Mouse (Mus musculus) myocyte (in vitro differentiated cells): Measurements from ENCODE around the gene Palm3. TPM values are rescaled to one million over a fixed set of nuclear protein-coding genes. Genes with fewer than 3 reads are reported as not detected.

Experiments
- H3K27me3 ChIP-seq: one replicate; pipeline ENCODE4 v1.6.1; 2011; ENCODE audit not compliant: control insufficient read depth, insufficient read depth, insufficient read length
- H3K36me3 ChIP-seq: one replicate; pipeline ENCODE4 v1.6.1; 2011; ENCODE audit not compliant: control insufficient read depth, insufficient read depth
- H3K4me2 ChIP-seq: one replicate; pipeline ENCODE4 v1.6.1; 2011; ENCODE audit warnings: low read depth, control low read depth
- H3K4me3 ChIP-seq: one replicate; pipeline ENCODE4 v1.5.1; 2011; ENCODE audit warnings: mild to moderate bottlenecking, control low read depth, moderate library complexity
- H3K79me2 ChIP-seq: one replicate; pipeline ENCODE4 v1.6.1; 2011; ENCODE audit not compliant: control insufficient read depth, insufficient read depth
- H3ac ChIP-seq: one replicate; pipeline ENCODE4 v1.6.1; 2011; ENCODE audit not compliant: control insufficient read depth, insufficient read length
- CEBPB ChIP-seq: IDR thresholded peaks from 2 replicates; pipeline ENCODE4 v1.6.1; 2011; ENCODE audit warnings: mild to moderate bottlenecking, moderate library complexity; ENCODE audit not compliant: poor library complexity, insufficient read depth, severe bottlenecking
- E2F4 ChIP-seq: IDR thresholded peaks from one replicate; pipeline ENCODE4 v1.6.1; 2011; ENCODE audit warnings: mild to moderate bottlenecking, control low read depth, moderate library complexity; ENCODE audit not compliant: insufficient read depth
- MAX ChIP-seq: IDR thresholded peaks from one replicate; pipeline ENCODE4 v1.6.1; 2011; ENCODE audit warnings: low read depth, mild to moderate bottlenecking, control low read depth
- MYOD1 ChIP-seq, 3 experiments: IDR thresholded peaks; one replicate each; pipeline ENCODE4 v1.6.1; 2011; ENCODE audit warnings: control low read depth in 2 of 3, low read depth in 2 of 3, mild to moderate bottlenecking in 2 of 3, moderate library complexity in 1 of 3; ENCODE audit not compliant: insufficient read length in 2 of 3, control insufficient read depth in 1 of 3
- MYOG ChIP-seq, 3 experiments: IDR thresholded peaks; one replicate each; pipeline ENCODE4 v1.6.1; 2011; ENCODE audit warnings: control low read depth in 2 of 3, low read depth in 2 of 3, mild to moderate bottlenecking in 2 of 3; ENCODE audit not compliant: insufficient read length in 2 of 3, control insufficient read depth in 1 of 3, insufficient read depth in 1 of 3
- POLR2A ChIP-seq: IDR thresholded peaks from one replicate; pipeline ENCODE4 v1.6.1; 2011; ENCODE audit warnings: low read depth, mild to moderate bottlenecking, control low read depth, moderate library complexity; ENCODE audit not compliant: insufficient read length
- POLR2AphosphoS2 ChIP-seq: IDR thresholded peaks from one replicate; pipeline ENCODE4 v1.6.1; 2011; ENCODE audit warnings: low read depth, control low read depth; ENCODE audit not compliant: insufficient read length
- REST ChIP-seq: IDR thresholded peaks from one replicate; pipeline ENCODE4 v1.6.1; 2011; ENCODE audit warnings: mild to moderate bottlenecking, control low read depth, moderate library complexity; ENCODE audit not compliant: insufficient read depth, insufficient read length
- SRF ChIP-seq: IDR thresholded peaks from one replicate; pipeline ENCODE4 v1.6.1; 2011; ENCODE audit warnings: low read depth; ENCODE audit not compliant: control insufficient read depth, insufficient read length
- TCF12 ChIP-seq: IDR thresholded peaks from one replicate; pipeline ENCODE4 v1.6.1; 2011; ENCODE audit warnings: mild to moderate bottlenecking, control low read depth; ENCODE audit not compliant: poor library complexity, insufficient read depth, severe bottlenecking
- TCF3 ChIP-seq: IDR thresholded peaks from one replicate; pipeline ENCODE4 v1.6.1; 2011; ENCODE audit warnings: low read depth, control low read depth; ENCODE audit not compliant: insufficient read length
- USF1 ChIP-seq: IDR thresholded peaks from one replicate; pipeline ENCODE4 v1.6.1; 2011; ENCODE audit warnings: low read depth, mild to moderate bottlenecking, control low read depth, moderate library complexity
- polyA plus RNA-seq: library from polyadenylated mRNA; unstranded; fragments of >200 nt; fragmentation: generic; extraction: Trizol; gene quantifications from one replicate; pipeline ENCODE4 v1.2.1, GENCODE M21; 2012; ENCODE audit warnings: missing spikeins

Gene Palm3
- polyA plus RNA-seq, 1 experiment: 4.9 TPM

- Histone ChIP-seq H3K27me3 (no peaks in the 10 kb centered on the region), H3K36me3 (no peaks in the 10 kb centered on the region), H3K4me3 (peak within 1 kb of the TSS; percentile 41), H3K79me2 (peaks cover 29% of the 10 kb centered on the region), H3K4me2 (peak within 1 kb of the TSS; percentile 95), H3ac (peak within 1 kb of the TSS; percentile 9)
- TF ChIP-seq E2F4: peak; percentile 85
- no peak for TF ChIP-seq REST
- peak; percentile 98 for TF ChIP-seq SRF
- TF ChIP-seq POLR2A: peak; percentile 80
- 0 out of 2 replicates have a peak, but pooled peaks have one; percentile 10 for TF ChIP-seq CEBPB
- no peak for TF ChIP-seq MAX
- no peak for TF ChIP-seq TCF3
- TF ChIP-seq TCF12: no peak
- no peak for TF ChIP-seq USF1
- TF ChIP-seq MYOD1 (IDR thresholded peaks at IDR 0.05; ENCODE audit: control insufficient read depth in 1 of 3, insufficient read length in 2 of 3, low read depth in 2 of 3): no peak
- peak; percentile 66 for TF ChIP-seq POLR2AphosphoS2
- TF ChIP-seq MYOG (IDR thresholded peaks at IDR 0.05; ENCODE audit: control insufficient read depth in 1 of 3, insufficient read depth in 1 of 3, insufficient read length in 2 of 3, low read depth in 2 of 3): peak in 2 of 3 experiments; percentile 10 to 20
Measured at GRCm38 (mm10) chr8:84066291-84066930, 45.1 kb downstream of the Palm3 start, which contains the start of gene Rfx1. Rfx1 (plus strand) TSS chr8:84066834.

DNA sequence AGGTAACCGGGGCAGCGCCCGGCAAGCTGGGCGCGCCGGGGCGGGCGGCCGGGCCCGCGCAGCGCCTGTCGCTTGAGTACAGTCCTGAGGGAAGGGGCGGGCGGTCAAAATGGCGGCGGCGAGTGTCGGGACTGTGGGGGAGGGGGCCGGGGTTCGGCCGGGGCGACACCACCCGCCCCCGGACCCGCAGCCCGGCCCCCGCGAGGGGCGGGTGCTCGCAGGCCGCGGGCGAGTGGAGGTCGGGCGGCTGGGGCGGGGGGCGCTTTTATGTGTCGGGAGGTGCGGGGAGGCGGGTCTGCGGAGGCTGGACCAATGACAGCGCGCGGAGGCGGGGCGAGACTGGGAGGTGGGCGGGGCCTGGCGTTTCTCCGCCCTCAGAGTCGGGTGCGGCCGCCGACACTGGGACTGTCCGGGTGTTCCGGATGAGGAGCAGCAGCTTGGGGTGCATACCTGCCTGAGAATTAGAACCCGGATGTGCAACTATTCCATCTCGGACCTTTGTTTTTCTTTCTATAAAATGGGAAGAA lies 45.8 kb downstream of the Palm3 start:
- Histone ChIP-seq H3K27me3 (no peaks in the 10 kb centered on the region), H3ac (peak overlapping the region; percentile 9), H3K4me2 (peak overlapping the region; percentile 95), H3K4me3 (peak overlapping the region; percentile 41), H3K36me3 (no peaks in the 10 kb centered on the region), H3K79me2 (peaks cover 29% of the 10 kb centered on the region)
- TF ChIP-seq MAX (no peak), MYOD1 (IDR thresholded peaks at IDR 0.05; ENCODE audit: control insufficient read depth in 1 of 3, insufficient read length in 2 of 3, low read depth in 2 of 3) (no peak), POLR2A (peak; percentile 68), SRF (peak; percentile 14), E2F4 (no peak), POLR2AphosphoS2 (peak; percentile 64), CEBPB (no peak), TCF3 (no peak), MYOG (IDR thresholded peaks at IDR 0.05; ENCODE audit: control insufficient read depth in 1 of 3, insufficient read depth in 1 of 3, insufficient read length in 2 of 3, low read depth in 2 of 3) (no peak)

GRCm38 (mm10) chr8:84067911-84068310 lies 46.6 kb downstream of the Palm3 start:
- peak overlapping the region; percentile 95 for H3K4me2 ChIP-seq

DNA sequence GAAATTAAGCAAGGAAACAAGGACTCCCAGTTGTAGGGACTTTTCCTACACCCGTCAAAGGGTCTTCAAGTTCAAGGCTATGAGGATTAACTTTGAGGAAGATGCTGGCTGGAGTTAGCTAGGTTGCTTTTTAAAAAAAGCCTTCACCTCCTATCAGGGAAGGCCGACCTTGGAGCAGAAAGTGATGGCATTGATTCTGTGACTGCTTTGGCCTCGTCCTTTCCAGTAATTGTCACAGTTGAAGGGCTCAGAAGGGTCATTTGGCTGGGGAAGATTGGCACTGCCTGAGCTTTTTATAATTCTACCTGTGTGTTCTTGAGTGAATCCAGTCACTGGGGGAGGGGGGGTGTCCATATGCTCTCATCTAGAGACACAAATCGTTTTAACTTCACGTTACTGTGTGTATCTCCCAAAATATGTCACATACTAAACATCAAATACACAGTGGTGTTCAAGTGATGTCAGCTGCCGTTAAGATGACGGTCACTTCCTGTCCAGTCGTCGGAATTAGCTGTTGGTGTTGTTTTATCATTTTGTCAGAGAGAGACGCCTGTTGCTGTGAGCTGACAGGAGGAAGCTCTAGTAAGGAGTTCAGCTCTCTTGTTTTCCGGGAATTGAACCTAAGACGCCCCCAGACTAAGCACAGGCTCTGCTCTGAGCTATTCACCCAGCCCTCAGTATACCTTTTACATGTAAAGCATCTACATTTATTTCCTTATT lies 47.2 kb downstream of the Palm3 start:
- no peak overlapping the region for H3K4me3 ChIP-seq
- H3K4me2 ChIP-seq: no peak overlapping the region
- no peak overlapping the region for H3ac ChIP-seq
- TF ChIP-seq USF1 (no peak), POLR2A (no peak), MAX (no peak), CEBPB (no peak), TCF12 (no peak), MYOD1 (IDR thresholded peaks at IDR 0.05; ENCODE audit: control insufficient read depth in 1 of 3, insufficient read length in 2 of 3, low read depth in 2 of 3) (no peak), MYOG (IDR thresholded peaks at IDR 0.05; ENCODE audit: control insufficient read depth in 1 of 3, insufficient read depth in 1 of 3, insufficient read length in 2 of 3, low read depth in 2 of 3) (no peak), SRF (no peak), E2F4 (no peak)
- no peaks in the 10 kb centered on the region for H3K36me3 ChIP-seq
- H3K27me3 ChIP-seq: no peaks in the 10 kb centered on the region
- peaks cover 29% of the 10 kb centered on the region for H3K79me2 ChIP-seq

More at GRCm38 (mm10) chr8:84067911-84068310, 46.6 kb downstream of the Palm3 start:
- Histone ChIP-seq H3K36me3 (no peaks in the 10 kb centered on the region), H3K27me3 (no peaks in the 10 kb centered on the region), H3ac (no peak overlapping the region), H3K79me2 (peaks cover 29% of the 10 kb centered on the region), H3K4me3 (peak overlapping the region; percentile 41)
- TF ChIP-seq USF1 (no peak), POLR2AphosphoS2 (no peak), SRF (no peak), POLR2A (no peak)
